Mouse (Mus musculus): ENCODE data around the gene Cep55. TPM values are rescaled to one million over a fixed set of nuclear protein-coding genes. Genes with fewer than 3 reads are reported as not detected.

The Cep55 gene
- polyA plus RNA-seq, 1 experiment from 2014 or later: 34.9 TPM

DNA sequence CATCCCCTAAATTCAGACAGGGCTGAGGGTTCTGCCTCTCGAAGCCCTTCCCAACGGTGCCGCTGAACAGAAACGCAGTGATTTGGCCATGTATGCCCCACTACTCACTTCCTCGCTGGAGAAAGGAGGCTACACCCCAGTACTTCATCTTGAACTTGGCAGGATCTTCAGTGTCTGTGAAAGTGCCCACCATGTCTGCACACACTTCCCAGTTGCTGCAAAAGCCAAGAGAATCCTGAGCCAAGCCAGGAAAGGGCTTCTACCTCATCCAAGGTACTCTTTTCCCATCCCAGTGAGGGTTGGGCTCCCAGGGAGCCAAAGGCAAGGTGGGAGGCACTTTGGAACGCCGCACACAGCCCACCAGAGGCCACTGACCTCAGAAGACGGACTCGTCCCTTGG lies 69.1 kb downstream of the Cep55 start:
- H3K9me3 ChIP-seq (ENCODE audit: control insufficient read depth, low read length): no peaks in the 10 kb centered on the region
- ATAC-seq (ENCODE audit: insufficient number of reproducible peaks, low FRiP score, low TSS enrichment, low read depth): peak; percentile 17; the same call in 1 of the 2 replicates
- H3K9ac ChIP-seq (ENCODE audit: low read length): peak overlapping the region; percentile 60; the same call in 1 of the 2 replicates
- DNase-seq (ENCODE audit: low spot score): no peak
- no peaks in the 10 kb centered on the region for H3K4me1 ChIP-seq (ENCODE audit: control insufficient read depth, insufficient read depth, low read length)
- H3K4me2 ChIP-seq (ENCODE audit: low read depth, severe bottlenecking): peak overlapping the region; percentile 77
- H3K4me3 ChIP-seq (ENCODE audit: low read depth, low read length): peak overlapping the region; percentile 52
- no peaks in the 10 kb centered on the region for H3K36me3 ChIP-seq (ENCODE audit: control insufficient read depth, insufficient read depth, low read length)
- H3K27me3 ChIP-seq (ENCODE audit: control insufficient read depth, insufficient read depth, low read length): 0 out of 2 replicates have a peak, but pooled peaks cover 3% of the 10 kb centered on the region
- 25% methylated on average over 9 of the region's 9 CpGs for WGBS
- H3K27ac ChIP-seq (replicated peaks; ENCODE audit: low read depth, low read length): no peak overlapping the region

Other genes starting within 250 kb of the Cep55 start
- 3.1 and 4.0 TPM in 2 replicates for gene Myof, start 11.4 kb upstream of the Cep55 start, polyA plus RNA-seq (2014; fragmentation: Nextera tagmentation; extraction: Ambion mirVana)
- gene Ffar4, start 42.1 kb downstream of the Cep55 start, polyA plus RNA-seq (2014; fragmentation: Nextera tagmentation; extraction: Ambion mirVana): 0.31 and 0.72 TPM in 2 replicates
- 4.2 and 6.1 TPM in 2 replicates for gene Rbp4, start 70.3 kb downstream of the Cep55 start, polyA plus RNA-seq (2014; fragmentation: Nextera tagmentation; extraction: Ambion mirVana)
- gene Pde6c, start 77.8 kb downstream of the Cep55 start, polyA plus RNA-seq (2014; fragmentation: Nextera tagmentation; extraction: Ambion mirVana): 0.09 TPM in 1 of 2 replicates, not detected in the other
- gene Fra10ac1, start 169.1 kb downstream of the Cep55 start, polyA plus RNA-seq (2014; fragmentation: Nextera tagmentation; extraction: Ambion mirVana): 48.2 and 48.7 TPM in 2 replicates
- gene Lgi1, start 209.5 kb downstream of the Cep55 start, polyA plus RNA-seq (2014; fragmentation: Nextera tagmentation; extraction: Ambion mirVana): 0.30 and 0.69 TPM in 2 replicates